Mouse (Mus musculus) liver, postnatal 0 days (tissue): ENCODE measurements around the gene Rgs17.

Experiments used
- CTCF ChIP-seq: sonication (generic); IDR thresholded peaks from 2 replicates; pipeline ENCODE4 v1.5.1; 2016; ENCODE audit warnings: antibody characterized with exemption, low read depth
- EP300 ChIP-seq: IDR thresholded peaks from 2 replicates; pipeline ENCODE4 v1.6.1; 2016; ENCODE audit warnings: antibody characterized with exemption, low read depth, mild to moderate bottlenecking

DNA sequence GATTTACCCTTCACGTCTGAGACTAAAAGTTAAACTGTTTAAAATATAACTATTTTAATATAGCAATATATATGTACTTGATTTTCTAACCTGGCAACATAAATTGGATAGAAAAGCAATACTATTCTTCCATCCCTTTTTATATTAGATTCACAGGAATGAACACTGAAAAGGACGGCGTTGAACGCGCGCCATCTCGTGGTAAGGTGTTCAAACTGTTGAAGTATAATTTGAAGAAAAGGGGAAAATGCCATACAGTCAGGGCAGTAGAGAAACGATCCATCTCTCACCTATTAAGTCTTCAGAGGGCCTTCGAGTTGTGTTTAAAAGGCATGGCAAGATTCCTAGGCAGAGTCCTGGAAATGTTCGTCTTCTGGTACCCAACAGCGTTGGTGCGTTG, 131.5 kb downstream of the Rgs17 start:
- peak; percentile 70 for TF ChIP-seq CTCF
- no peak for TF ChIP-seq EP300
